Mouse (Mus musculus): ENCODE results near the gene Fbxl18.
"Not testable (repeated sequence)": the region's sequence is repeated elsewhere in the genome, so short reads cannot be mapped to it uniquely, and the experiment has no call there.

Gene Fbxl18

DNA sequence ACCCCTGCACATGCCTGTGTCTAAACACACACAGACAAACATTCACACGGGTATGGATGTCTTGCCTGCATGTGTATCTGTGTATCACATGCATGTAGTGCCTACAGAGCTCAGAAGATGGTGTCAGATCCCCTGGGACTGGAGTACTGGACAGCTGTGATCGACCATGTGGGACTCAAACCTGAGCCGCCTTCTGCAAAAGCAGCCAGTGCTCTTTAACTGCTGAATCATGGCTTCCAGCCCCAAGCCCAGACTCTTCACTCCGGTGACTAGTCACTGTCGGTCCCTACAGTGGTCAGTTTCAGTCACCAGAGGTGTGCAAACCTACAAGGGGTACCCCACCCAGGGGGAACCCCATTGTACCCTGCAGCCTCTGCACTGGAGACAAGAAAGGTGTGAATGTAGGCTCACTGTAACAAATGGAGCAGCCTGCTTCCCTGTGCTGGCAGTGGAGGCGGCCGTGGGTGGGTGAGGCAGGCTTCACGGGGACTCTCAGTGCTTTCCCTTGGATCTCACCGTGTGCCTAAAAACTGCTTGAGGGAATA is 3.9 kb upstream of the Fbxl18 start:
- peak; percentile 18 for DNase-seq

DNA sequence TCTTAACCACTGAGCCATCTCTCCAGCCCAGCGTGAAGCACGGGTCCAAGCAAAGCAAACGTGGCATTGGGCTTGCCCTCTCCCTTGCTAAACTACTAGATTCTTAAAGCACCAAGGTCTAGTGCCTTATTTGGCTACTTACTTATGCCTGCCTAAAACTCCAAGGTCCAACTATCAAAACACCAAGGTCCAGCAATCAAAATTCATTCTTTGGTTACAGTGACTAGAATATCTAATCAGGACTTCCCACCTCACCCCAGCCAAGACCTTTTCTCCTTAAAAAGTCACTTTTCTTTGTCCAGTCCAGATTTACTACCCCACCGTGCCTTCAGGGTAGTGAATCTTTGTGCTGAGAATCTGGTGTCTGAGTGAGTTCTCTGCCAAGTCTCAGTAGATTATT is 3.1 kb upstream of the Fbxl18 start:
- DNase-seq = no peak

DNA sequence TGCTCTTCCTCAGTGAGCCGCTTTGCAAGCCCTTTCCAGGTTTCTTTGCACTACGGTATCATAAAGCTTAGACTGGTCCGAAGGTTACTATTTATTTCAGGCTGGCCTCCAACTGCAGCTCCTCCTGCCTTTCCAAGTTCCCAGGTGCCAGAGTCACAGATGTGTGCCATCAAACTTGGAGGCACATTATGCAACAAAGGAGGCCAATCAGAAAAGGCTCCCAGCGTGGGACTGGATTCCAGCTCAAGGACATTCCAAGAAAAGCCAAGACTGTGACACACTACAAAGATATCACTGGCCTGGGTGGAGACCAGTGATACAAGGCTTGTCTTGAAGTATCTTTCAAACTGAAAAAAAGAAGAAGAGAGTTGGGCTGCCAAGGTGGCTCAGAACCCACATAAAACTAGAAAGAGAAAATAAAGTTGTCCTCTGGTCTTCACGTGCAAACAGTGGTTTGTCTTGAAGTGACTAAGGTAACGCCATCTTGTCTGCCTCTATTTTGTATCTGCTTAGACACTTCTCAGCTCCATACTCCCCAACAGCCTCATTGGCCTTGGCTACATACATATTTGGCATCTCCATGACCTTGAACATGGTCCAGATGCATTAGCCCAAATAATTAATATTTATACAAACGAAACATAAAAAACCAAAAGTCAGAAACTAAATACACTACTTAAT is 2.5 kb upstream of the Fbxl18 start:
- DNase-seq = peak; percentile 22

DNA sequence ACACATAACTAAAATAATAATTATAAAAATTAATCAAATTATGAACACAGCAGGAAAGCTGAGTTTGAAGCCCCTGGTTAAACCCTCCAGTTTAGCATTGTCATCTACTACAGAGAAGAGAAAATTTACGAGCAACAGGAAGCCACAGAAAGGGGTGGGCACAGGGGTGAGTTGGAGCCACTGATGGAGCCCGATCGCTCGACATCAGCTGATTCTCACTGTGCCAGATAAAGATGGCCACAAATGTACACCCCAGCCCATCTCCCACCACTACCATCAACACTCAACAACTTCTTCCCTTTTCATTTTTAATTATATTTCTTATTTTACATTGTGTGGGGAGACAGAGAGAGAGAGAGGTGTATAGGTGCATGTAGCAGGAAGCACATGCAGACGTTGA is 1.5 kb upstream of the Fbxl18 start:
- peak; percentile 28 for DNase-seq

DNA sequence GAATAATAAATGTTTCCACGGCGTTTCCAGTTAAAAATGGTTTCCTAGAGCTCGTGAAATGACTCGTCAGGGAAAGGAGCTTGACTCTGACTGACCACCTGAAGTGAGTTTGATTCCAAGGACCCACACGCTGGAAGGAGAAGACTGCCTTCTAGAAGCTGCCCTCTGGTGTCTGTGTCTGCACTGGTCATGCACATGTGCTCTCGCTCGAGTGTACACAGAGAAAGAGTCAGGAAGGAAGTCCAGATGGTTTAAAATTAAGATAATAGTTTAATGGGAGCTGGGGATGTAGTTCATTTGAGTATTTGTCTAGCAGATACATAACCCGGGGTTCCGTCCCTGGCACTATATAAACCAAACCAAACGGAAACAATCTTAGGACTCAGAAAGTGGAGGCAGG is 971 bp upstream of the Fbxl18 start:
- DNase-seq = no peak

DNA sequence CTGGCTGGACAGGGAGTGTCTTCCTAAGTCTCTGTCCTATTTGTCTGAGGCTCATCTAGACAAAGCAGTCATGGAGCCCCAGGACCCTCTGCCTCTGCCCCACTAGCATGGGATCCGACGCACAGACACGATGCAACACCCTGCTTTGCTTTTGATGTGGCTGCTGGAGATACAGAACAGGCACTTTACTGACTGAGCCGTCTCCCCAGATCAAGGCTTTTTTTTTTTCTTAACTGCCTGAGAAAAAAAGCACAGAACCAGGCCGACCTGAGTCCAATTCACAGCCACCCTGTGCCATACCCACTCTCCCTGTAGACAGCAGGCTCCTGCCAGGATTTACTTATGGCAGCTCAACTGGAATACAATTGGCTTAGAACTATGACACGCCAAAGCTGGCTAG is 3.8 kb downstream of the Fbxl18 start:
- no peak for DNase-seq

DNA sequence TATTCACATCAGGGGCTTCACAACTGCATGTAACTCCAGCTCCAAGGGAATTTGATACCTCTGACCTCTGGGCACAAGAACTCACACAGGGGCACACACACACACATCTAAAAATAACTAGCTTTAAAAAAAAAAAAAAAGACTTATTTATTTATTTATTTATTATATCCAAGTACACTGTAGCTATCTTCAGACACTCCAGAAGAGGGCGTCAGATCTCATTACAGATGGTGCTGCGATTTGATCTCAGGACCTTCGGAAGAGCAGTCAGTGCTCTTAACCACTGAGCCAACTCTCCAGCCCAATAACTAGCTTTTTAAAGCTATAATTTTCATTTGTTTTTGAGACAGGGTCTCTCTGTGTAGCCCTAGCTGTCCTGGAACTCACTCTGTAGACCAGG is 7.7 kb downstream of the Fbxl18 start:
- not testable (repeated sequence) for DNase-seq

DNA sequence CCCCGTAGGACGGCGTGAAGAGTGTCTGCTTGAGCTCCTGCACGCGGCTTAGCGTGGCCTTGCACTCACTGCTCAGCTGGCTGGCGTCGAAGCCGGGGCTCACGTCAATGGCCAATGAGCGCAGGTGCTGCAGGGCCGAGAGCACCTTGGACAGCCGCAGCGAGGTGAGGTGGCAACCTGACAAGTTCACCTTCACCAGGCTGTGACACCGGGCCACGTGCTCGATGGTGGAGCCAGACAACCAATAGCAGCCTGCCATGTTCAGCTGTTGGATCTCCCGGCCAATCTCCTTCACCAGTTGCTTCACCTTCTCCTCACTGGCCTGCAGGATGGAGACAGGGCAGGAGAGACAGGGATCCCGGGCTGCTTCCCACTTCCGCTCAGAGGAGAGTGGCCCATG is 8.5 kb downstream of the Fbxl18 start:
- no peak for DNase-seq

DNA sequence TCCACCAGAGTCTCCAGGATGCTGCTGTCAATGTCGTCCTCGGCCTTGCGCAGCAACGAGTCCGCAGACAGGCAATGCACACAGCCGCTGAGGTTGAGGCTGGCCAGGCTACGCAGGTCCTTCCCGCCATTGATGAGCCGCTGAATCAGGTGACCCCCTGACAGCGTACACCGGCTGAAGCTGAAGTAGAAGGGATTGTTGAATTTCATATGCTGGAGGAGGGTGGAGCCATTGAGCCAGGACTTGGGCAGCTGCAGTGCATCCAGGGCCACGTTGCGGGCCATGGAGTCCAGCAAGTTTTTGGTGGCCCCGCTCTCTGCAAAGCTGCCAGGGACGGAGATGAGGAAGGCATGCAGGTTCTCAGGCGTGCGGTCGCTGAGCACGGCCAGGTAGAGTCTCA is 9.0 kb downstream of the Fbxl18 start:
- DNase-seq = peak; percentile 21

DNA sequence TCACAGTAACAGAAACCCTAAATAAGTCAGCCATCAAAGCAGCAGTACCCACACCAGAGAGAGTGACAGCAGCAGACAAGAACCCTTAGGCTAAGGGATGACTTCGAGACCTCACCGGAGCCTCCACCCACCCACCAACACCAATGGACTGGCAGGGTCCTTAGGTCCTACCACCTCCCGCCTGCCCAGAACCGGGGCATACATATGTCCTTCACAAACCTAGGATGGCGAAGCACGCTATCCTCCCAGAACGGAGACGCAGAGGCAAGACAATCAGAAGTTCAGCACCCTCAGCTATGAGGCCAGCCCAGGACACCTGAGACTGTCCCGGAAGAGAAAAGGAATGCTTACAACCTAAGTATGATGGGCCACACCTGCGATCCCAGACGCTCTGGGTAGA is 12.8 kb downstream of the Fbxl18 start:
- DNase-seq = peak; percentile 9

DNA sequence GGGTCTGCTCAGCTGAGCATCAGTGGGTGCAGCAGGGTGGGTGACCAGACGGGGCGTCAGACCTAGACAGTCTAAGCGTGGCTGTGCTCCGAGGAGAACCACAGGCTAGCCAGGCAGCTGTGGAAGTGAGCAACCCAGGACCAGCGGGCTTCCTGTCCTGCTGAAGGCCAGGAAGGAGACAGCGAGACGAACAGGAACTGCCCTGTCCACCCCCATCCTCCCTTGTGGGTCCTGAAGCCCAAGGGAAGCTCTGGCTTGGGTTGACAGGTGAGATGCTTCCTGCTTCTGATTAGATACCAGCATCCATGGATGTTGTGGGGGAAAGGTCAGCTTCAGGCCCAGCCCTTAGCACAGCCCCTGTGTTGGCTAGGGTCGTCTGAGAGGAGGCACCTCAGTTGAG is 13.3 kb downstream of the Fbxl18 start:
- DNase-seq = peak; percentile 25

DNA sequence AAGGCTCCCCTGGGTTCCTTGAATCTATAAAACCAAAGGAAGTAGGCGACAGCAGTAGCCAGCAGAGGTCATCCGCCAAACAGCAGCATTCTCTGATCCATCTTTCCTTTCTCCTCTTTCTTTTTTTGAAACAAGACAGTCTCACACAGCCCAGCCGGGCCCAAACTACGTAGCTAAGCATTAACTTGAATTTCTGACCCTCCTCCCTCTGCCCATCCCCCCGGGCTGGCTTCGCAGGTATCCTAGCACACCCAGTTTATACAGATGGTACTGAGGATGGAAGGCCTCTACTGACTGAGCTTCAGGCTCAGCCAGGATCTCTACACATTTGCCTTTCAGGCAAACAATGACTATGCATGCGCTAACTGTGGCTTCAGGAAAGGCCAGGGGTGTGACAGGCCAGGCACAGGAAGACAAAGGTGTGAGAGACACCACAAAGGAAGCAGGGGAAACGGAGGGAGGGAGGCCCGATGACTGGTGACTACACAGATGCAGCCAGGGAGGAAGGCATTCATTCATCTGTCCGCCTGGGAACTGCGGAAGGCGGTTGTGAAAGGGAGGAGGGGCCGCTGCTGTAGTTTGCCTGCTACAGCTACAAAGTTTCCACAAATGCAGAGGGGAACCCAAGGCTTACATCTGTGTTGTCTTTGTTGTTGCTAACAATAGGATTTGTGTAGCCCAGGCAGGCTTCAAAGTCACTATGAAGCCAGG is 14.3 kb downstream of the Fbxl18 start:
- no peak for DNase-seq

DNA sequence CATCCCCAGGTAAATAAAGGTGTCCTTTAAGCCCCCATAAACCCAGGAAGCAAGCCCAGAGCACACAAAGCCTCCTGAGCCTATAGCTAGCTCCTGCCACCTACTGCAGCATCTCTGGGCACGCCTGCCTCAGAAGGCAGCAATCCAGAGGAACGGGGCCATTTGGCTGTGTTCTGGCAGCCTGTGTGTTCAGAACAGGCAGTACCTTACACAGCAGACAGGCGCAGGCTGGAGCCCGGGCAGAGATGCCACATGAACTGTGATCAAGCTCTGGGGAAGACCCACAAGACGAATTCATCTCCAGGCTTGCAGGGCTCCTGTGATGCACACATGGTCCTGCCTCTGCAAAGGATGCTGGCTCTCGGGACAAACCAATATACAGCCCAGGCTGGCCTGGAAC is 15.0 kb downstream of the Fbxl18 start:
- peak; percentile 86 for DNase-seq

DNA sequence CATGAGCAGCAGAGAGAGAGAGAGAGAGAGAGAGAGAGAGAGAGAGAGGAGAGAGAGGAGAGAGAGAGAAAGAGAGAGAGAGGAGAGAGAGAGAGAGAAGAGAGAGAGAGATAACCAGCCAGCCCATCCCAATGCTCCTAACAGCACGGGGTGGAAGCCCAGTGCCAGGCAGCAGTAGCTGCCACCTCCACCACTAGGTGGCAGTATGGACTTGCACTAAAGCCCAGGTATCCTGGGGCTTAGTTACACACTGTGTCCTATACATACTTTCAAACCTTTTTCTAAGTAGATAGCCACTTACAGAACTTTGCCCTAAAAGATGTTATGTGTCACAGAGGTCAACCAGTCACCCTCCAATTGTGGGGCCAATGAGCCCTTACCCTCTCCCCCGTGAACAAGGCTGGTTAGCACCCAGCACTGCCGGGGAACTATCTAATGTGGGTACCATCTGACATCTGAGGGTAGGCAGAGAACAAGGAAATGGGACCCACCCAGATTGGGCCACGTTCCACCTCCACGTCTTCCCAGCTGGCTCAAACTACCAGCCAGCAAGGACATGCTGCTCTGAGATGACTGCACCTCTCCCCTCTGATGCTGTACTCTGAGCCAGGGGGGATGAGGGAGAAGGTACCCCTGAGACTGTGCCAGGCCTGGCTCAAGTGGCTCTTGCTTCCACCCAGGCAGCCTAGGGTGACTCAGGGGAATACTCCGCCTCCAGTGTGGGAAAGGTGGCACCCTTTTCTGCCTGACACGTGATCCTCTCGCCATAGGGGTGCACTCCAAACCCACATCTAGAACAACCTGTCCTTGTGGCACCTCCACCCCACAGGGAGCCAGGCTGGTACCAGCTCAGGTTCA is 15.7 kb downstream of the Fbxl18 start:
- DNase-seq = peak; percentile 87

DNA sequence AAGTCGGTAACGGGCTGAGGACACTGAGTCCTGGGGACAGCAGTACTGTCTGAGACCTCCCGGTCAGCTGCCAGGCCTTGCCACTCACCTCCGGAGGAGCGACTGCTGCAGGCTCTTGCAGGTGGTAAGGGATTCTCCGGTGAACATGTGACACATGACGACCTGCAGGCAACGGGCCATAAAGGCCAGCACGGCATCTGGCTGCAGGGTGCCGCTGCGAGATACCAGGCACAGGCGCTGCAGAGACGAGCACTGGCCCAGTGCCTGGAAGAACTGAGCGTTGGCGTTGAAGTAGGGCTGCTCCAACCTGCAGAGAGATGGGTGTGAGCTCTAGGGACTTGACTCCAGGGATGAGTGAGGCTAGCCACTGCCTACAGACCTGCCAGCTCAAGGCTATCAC is 16.7 kb downstream of the Fbxl18 start:
- peak; percentile 81 for DNase-seq

DNA sequence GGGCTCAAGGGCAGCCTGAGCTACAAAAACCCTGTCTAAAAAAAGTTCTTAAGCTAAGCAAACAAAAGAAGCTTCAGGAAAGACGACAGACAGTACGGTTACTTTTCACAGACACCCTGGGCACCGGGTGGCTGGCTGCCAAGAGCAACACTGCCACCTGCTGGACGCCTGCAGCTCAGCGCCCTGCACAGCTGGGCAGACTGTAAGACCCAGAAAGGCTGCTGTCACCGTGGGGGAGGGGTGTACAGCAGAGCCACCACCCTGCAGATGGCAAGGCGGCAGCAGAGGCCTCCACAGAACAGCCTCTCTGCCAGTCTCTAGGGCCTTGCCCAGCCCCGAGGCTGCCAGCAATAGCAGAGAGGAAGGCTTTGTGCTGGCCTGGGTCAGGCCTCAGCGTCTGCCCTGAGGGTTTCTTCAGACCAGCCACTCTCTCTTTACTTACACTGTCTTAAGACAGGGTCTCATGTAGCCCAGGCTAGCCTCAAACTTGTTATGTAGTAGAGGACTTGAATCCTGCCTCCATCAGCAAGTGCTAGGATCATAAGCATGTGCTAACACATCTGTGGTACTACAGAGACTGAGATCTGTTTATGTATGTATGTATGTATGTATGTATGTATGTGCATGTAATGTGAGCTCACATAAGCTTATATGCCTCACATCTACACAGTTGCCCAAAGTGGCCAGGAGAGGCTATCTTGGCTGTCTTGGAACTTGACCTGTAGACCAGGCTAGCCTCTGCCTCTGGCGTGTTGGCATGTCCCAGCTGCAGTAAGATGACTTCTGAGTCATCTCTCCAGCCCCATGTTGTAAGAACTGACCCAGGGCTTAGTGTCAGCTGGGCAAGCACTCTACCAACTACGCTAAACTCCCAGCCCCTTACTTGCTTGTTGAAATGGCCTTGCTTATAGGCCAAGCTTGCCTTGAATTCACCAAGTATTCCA is 17.6 kb downstream of the Fbxl18 start:
- DNase-seq = peak; percentile 83

DNA sequence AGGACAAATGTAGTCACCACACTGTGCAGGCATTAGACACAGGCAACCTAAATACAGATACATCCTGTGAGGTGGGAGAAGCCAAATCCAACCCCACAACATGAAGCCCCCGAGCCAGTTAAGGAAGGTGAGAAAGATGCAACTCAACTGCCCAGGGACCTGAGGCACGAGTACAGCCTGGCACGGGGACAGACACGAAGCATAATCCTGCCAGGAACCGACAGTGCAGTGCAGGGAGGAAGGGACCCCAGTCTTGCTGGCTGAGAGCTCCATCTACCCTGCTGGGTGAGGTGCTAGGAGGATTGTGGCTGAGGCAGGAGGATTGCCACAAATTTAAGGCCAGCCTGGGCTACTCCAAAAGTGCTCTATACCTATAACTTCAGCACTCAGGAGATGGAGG is 18.3 kb downstream of the Fbxl18 start:
- DNase-seq = no peak

DNA sequence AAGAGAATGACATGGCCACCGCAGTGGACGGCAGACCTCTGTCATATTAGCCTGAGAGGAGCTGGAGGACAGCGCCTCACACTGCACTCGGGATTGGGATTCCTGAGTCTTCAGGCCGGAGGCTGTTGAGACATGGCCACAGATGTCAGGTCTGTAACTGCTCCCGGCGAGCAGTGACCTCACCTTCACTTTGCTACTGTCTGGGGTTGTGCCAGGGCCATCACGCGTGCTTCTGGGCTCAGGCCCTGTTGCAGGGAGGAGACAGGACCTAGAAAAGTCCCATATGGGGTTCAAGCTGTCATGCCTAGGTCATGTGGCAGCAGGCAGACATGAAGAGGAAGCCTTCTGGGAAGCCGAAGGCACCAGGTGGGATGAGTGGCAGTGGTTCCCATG is 19.7 kb downstream of the Fbxl18 start:
- no peak for DNase-seq

DNA sequence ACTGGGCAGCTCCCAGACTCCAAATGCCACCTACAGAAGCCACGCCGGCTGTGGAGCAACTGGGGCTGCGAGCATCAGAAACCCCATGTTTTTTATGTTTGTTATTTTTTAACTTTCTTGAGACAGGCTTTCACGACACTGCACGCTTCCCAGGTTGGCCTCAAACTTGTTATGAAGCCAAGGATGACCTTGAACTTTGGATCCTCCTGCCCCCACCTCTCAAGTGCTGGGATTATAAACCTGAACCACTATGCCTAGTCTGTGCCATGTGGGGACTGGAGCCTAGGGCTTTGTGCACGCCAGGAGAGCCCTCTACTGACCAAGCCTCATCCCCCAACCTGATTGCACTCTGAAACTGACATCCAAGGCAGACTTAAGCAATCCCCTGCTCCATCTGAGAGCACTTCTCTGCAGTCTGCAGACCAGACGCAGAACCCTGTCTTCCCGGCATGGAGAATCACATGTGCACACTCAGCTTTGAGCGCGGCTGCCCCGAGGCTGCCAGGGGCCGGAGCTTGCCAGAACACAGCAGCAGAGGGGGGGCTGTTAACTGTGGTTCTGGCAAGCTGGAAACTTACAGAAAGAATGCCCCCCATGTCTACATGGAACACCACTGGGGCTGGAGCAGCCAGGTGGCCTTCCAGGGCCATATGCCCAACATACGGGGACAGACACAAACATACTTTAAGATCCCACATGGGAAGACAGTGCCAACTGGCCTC is 20.3 kb downstream of the Fbxl18 start:
- DNase-seq = no peak

DNA sequence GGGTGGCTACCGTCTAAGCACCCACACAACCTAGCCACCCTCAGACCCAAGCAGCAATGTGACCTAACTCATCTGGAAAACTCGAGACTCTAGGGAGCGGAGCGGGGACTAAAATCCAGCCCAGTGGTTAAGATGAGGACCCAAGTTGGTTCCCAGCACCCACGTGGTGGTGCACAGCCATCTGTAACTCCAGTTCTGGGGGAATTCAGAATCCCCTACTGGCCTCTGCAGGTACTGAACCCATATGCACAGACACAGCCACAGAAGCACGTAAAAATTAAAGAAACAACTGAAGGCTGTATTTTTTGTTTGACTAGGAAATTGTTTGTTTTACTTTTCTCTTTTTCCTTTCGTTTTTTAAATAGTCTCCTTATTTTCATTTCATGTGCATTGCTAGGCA is 21.5 kb downstream of the Fbxl18 start:
- no peak for DNase-seq

DNA sequence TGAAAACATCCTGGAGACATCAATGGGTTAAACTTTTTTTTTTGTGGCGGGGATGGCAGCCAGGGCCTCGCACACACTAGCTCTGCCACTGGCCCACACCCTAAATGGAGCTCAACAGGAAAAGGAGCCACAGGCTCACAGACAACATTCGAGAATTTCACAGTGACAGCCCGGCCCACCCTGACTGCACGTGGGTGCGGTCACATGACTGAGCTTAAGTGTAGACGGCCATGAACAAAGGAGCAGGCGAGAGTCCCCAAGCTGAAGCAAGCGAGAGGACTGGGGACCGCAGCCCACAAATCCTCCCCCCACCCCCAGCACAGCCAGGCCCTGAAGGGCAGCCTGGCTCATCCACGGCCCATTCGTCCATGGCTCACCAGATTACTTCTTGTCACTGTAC is 23.5 kb downstream of the Fbxl18 start:
- DNase-seq = no peak

DNA sequence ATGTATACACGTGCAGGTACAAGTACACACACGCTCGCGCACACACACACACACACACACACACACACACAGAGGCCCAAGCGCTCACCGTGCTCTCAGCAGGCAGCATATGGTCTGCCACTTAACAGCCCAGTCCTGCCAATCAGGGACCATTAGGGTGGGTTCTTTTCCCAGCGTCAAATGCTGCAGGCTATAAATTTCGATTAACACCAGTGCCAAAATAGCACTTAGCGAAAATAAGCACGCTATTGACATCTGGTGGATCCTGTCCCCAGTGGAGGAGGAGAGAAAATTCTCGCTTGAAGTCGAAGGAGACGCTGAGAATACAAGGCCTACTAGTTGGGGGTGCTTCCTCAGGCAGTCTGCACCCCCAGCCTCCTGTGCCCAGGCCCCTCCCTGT is 25.8 kb downstream of the Fbxl18 start:
- no peak for DNase-seq
